Mouse (Mus musculus) ES-Bruce4 (cell line): ENCODE measurements around the gene Zfp984.

ENCODE experiments used
- CTCF ChIP-seq: IDR thresholded peaks from one replicate; pipeline ENCODE4 v1.8.1; 2011; ENCODE audit warnings: low read depth, low read length
- EP300 ChIP-seq: IDR thresholded peaks from 2 replicates; pipeline ENCODE4 v1.6.1; 2011; ENCODE audit warnings: low read depth, low read length; ENCODE audit not compliant: insufficient read depth

DNA sequence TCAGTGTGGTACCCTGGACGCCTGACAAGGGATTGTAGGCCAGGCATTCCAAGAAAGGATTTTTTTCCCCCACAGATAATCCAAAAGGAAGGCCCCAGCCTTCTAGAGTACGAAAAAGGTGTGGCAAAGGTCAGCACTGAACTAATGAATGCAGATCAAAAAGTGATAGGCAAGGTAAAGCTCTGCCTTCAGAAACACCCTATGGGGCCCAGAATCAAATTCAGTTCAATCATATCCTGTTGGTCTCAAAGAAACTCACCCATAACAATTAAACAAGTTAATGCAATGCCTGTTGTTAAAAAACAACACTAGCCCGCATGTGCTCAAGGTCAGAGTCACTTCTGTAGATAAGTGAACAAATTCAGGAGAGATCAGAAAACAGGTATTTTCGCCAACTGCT is 14.8 kb upstream of the Zfp984 start:
- TF ChIP-seq EP300 (no peak), CTCF (no peak)
